Mouse (Mus musculus) B cell, adult (primary cell): Measurements from ENCODE around the gene Clec2i. TPM values are rescaled to one million over a fixed set of nuclear protein-coding genes. Genes with fewer than 3 reads are reported as not detected.

Source experiments
- total RNA-seq: library from RNA; stranded (reverse); gene quantifications from 4 replicates; pipeline ENCODE4 v1.2.4, GENCODE M21; 2023; ENCODE audit not compliant: inconsistent age

The Clec2i gene
- total RNA-seq, result 61.6 to 63.6 TPM (median 62.4 TPM) in 4 replicates

DNA sequence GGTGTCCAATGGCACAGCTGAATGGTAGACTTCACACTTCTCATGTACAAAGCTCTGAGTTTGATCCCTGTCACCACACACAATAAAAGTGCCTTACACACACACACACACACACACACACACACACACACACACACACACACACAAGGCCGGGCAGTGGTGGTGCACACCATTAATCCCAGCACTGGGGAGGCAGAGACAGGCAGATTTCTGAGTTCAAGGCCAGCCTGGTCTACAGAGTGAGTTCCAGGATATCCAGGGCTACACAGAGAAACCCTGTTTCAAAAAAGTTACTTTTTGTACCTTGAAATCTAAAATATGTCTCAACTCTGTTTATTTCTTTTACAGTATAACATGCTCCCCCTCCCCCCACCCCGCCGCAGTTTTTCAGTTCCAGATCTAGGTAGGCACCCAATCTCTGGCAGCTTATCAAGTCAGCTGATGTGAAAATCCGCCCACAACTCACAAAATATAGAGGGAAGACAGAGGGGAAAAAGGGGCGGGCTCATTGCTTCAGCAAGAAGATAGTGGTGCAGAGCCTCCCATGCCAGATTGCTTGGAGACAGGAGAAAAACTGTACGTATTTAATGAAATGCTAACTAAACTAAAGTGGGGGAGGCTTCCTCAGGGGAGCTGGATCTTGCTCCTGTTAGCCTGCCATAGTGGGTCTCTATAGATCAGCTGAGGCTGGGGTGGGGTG is at the start of gene Clec2i:
Clec2i (plus strand) TSS at position 498 of the 700 bp plus-strand sequence.

DNA sequence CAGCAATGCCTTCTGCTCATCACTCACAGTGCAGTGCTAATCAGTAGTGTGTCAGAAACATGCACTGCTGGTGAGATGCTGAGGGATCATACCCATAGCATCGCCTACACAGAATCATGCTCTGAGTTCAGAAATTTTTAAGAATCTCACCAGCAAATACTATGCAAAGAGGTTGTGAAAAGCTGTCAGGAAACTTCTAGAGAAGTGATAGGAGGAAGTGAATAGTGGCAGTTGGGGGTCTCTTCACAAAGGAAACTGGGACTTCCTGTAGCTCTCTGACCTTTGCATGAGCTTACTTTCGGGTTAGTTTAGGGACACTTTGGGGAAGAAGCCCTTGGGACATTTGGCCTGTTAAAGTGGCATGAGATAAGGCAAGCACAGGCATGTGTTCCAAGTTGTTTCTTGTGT is 3.6 kb downstream of the Clec2i start, which contains the start of gene BC035044:
BC035044 (minus strand) TSS at position 179 of the 408 bp plus-strand sequence.

DNA sequence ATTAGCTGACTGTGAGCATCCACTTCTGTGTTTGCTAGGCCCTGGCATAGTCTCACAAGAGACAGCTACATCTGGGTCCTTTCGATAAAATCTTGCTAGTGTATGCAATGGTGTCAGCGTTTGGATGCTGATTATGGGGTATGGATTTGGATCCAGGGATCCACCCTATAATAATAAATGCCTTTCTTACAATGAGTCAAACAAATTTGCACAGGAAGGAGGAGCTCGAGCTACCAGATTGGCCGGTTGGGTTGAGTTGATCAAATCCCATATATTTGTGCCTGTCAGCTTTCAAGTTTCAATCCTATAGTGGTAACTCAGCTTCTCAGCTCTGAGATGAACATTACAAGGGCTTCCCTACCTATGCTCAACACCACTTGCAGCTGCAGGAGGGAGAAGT is 46.7 kb downstream of the Clec2i start, which contains the start of gene Clec2g:
Clec2g (plus strand) TSS at position 301 of the 400 bp plus-strand sequence.

Other genes with a start within 250 kb of the Clec2i start
- gene Clec2h, start 225.2 kb upstream of the Clec2i start, total RNA-seq, result 126 to 155 TPM (median 143 TPM) in 4 replicates
- not detected in 4 replicates for gene Klrb1, start 164.5 kb upstream of the Clec2i start, total RNA-seq
- gene Klrb1c, start 98.4 kb upstream of the Clec2i start, total RNA-seq, result 0.99 to 1.3 TPM (median 1.1 TPM) in 4 replicates
- not detected in 4 replicates for gene Gm44511, start 61.3 kb upstream of the Clec2i start, total RNA-seq
- 0.71 TPM in 1 of 4 replicates, not detected in the others for gene Klrb1b, start 61.3 kb upstream of the Clec2i start, total RNA-seq
- 72.1 to 90.3 TPM (median 82.8 TPM) in 4 replicates for gene BC035044, start 3.5 kb downstream of the Clec2i start, total RNA-seq
- 7.5 to 13.9 TPM (median 10.7 TPM) in 4 replicates for gene Clec2g, start 46.8 kb downstream of the Clec2i start, total RNA-seq
- gene Klrb1f, start 158.3 kb downstream of the Clec2i start, total RNA-seq, result 2.8 to 4.4 TPM (median 3.9 TPM) in 4 replicates
- gene Clec2e, start 213.3 kb downstream of the Clec2i start, total RNA-seq, result not detected in 4 replicates